Mouse (Mus musculus) embryonic facial prominence, embryonic 15.5 days (tissue): ENCODE measurements around the gene Exoc4. TPM values are rescaled to one million over a fixed set of nuclear protein-coding genes. Genes with fewer than 3 reads are reported as not detected.

Source experiments
- ATAC-seq: fragments of 200-750 bp; cut with Nextera tagmentation; 2 replicates; pipeline ENCODE4 v1.8.0; 2017; ENCODE audit warnings: low read depth, moderate TSS enrichment; ENCODE audit not compliant: insufficient number of reproducible peaks, low FRiP score, low TSS enrichment
- H3K27ac ChIP-seq: fragments of 300-500 bp; sonication (generic); replicated peaks from 2 replicates; pipeline ENCODE4 v1.5.1; 2015; ENCODE audit warnings: mild to moderate bottlenecking, inconsistent platforms
- H3K27me3 ChIP-seq: fragments of 300-500 bp; sonication (generic); 2 replicates; pipeline ENCODE4 v1.6.1; 2015; ENCODE audit warnings: inconsistent platforms
- H3K36me3 ChIP-seq: fragments of 300-500 bp; sonication (generic); 2 replicates; pipeline ENCODE4 v1.6.1; 2015; ENCODE audit warnings: mild to moderate bottlenecking, inconsistent platforms
- H3K4me1 ChIP-seq: fragments of 300-500 bp; sonication (generic); 2 replicates; pipeline ENCODE4 v1.6.1; 2015; ENCODE audit warnings: inconsistent platforms
- H3K4me2 ChIP-seq: fragments of 300-500 bp; sonication (generic); replicated peaks from 2 replicates; pipeline ENCODE4 v1.6.1; 2015; ENCODE audit warnings: mild to moderate bottlenecking, inconsistent platforms
- H3K4me3 ChIP-seq: fragments of 300-500 bp; sonication (generic); replicated peaks from 2 replicates; pipeline ENCODE4 v1.5.1; 2015; ENCODE audit warnings: mild to moderate bottlenecking, inconsistent platforms
- H3K9ac ChIP-seq: fragments of 300-500 bp; sonication (generic); 2 replicates; pipeline ENCODE4 v1.6.1; 2015; ENCODE audit warnings: inconsistent platforms
- H3K9me3 ChIP-seq: fragments of 300-500 bp; sonication (generic); replicated peaks from 2 replicates; pipeline ENCODE4 v1.6.1; 2016; ENCODE audit warnings: inconsistent platforms
- WGBS: fragments of 180-500 bp; shearing (Covaris S2); methylation state at CpG from one replicate; pipeline ENCODE4 v1.1.7; 2015; 5-methylcytosine and 5-hydroxymethylcytosine counted together
- polyA plus RNA-seq: library from polyadenylated mRNA; unstranded; fragments of >200 nt; fragmentation: Nextera tagmentation; extraction: Ambion mirVana; gene quantifications from 2 replicates; pipeline ENCODE4 v1.2.1, GENCODE M21; 2015

The Exoc4 gene
- polyA plus RNA-seq, 1 experiment from 2014 or later, result 36.7 TPM

- H3K4me2 ChIP-seq, result no peak overlapping the region
- H3K27ac ChIP-seq, result no peak overlapping the region
- H3K4me1 ChIP-seq, result no peaks in the 10 kb centered on the region
- WGBS, result 56% methylated on average over 3 of the region's 3 CpGs
- ATAC-seq, result no peak
- H3K4me3 ChIP-seq, result no peak overlapping the region
- no peaks in the 10 kb centered on the region for H3K36me3 ChIP-seq
- H3K27me3 ChIP-seq, result no peaks in the 10 kb centered on the region
- H3K9ac ChIP-seq, result no peak overlapping the region
- no peaks in the 10 kb centered on the region for H3K9me3 ChIP-seq
Observed at GRCm38 (mm10) chr6:33769251-33769650, 520.4 kb downstream of the Exoc4 start.

GRCm38 (mm10) chr6:33770021-33770420, 521.1 kb downstream of the Exoc4 start:
- Histone ChIP-seq H3K9ac (no peak overlapping the region), H3K9me3 (no peaks in the 10 kb centered on the region), H3K27ac (no peak overlapping the region), H3K36me3 (no peaks in the 10 kb centered on the region), H3K4me2 (no peak overlapping the region), H3K27me3 (no peaks in the 10 kb centered on the region), H3K4me1 (no peaks in the 10 kb centered on the region), H3K4me3 (no peak overlapping the region)
- 79% methylated on average over 2 of the region's 2 CpGs for WGBS
- no peak for ATAC-seq

- no peak overlapping the region for H3K4me3 ChIP-seq
- no peaks in the 10 kb centered on the region for H3K27me3 ChIP-seq
- H3K4me2 ChIP-seq, result no peak overlapping the region
- no peaks in the 10 kb centered on the region for H3K36me3 ChIP-seq
- H3K9me3 ChIP-seq, result no peaks in the 10 kb centered on the region
- no peak overlapping the region for H3K9ac ChIP-seq
- 28% methylated on average over 9 of the region's 9 CpGs for WGBS
- H3K27ac ChIP-seq, result no peak overlapping the region
- no peak for ATAC-seq
- no peaks in the 10 kb centered on the region for H3K4me1 ChIP-seq
Observed at GRCm38 (mm10) chr6:33772551-33773315, 523.8 kb downstream of the Exoc4 start.

- no peaks in the 10 kb centered on the region for H3K9me3 ChIP-seq
- 70% methylated on average over 2 of the region's 2 CpGs for WGBS
- no peaks in the 10 kb centered on the region for H3K4me1 ChIP-seq
- H3K27me3 ChIP-seq, result no peaks in the 10 kb centered on the region
- no peak overlapping the region for H3K27ac ChIP-seq
- no peak for ATAC-seq
- H3K4me2 ChIP-seq, result no peak overlapping the region
- no peak overlapping the region for H3K9ac ChIP-seq
- H3K36me3 ChIP-seq, result no peaks in the 10 kb centered on the region
- no peak overlapping the region for H3K4me3 ChIP-seq
Observed at GRCm38 (mm10) chr6:33792604-33793003, 543.7 kb downstream of the Exoc4 start.

GRCm38 (mm10) chr6:33801254-33801653, 552.4 kb downstream of the Exoc4 start:
- WGBS, result 83% methylated on average over 3 of the region's 3 CpGs
- Histone ChIP-seq H3K9ac (no peak overlapping the region), H3K4me1 (no peaks in the 10 kb centered on the region), H3K36me3 (no peaks in the 10 kb centered on the region), H3K4me2 (no peak overlapping the region), H3K9me3 (no peaks in the 10 kb centered on the region), H3K4me3 (no peak overlapping the region), H3K27me3 (no peaks in the 10 kb centered on the region), H3K27ac (no peak overlapping the region)
- ATAC-seq, result no peak

- H3K4me2 ChIP-seq, result no peak overlapping the region
- H3K9me3 ChIP-seq, result no peaks in the 10 kb centered on the region
- 66% methylated on average over 3 of the region's 3 CpGs for WGBS
- H3K4me1 ChIP-seq, result no peaks in the 10 kb centered on the region
- H3K27ac ChIP-seq, result no peak overlapping the region
- ATAC-seq, result no peak
- no peaks in the 10 kb centered on the region for H3K27me3 ChIP-seq
- H3K4me3 ChIP-seq, result no peak overlapping the region
- H3K9ac ChIP-seq, result no peak overlapping the region
- no peaks in the 10 kb centered on the region for H3K36me3 ChIP-seq
Observed at GRCm38 (mm10) chr6:33803481-33804098, 554.7 kb downstream of the Exoc4 start.

- Histone ChIP-seq H3K9me3 (no peaks in the 10 kb centered on the region), H3K27me3 (no peaks in the 10 kb centered on the region), H3K4me2 (no peak overlapping the region), H3K4me3 (no peak overlapping the region), H3K4me1 (no peaks in the 10 kb centered on the region), H3K9ac (no peak overlapping the region), H3K27ac (no peak overlapping the region), H3K36me3 (no peaks in the 10 kb centered on the region)
- WGBS, result 67% methylated on average over 2 of the region's 2 CpGs
- no peak for ATAC-seq
Observed at GRCm38 (mm10) chr6:33804775-33805174, 555.9 kb downstream of the Exoc4 start.

GRCm38 (mm10) chr6:33806072-33806782, 557.3 kb downstream of the Exoc4 start:
- Histone ChIP-seq H3K27me3 (no peaks in the 10 kb centered on the region), H3K9me3 (no peaks in the 10 kb centered on the region), H3K9ac (no peak overlapping the region), H3K27ac (no peak overlapping the region), H3K4me2 (no peak overlapping the region), H3K4me3 (no peak overlapping the region), H3K4me1 (no peaks in the 10 kb centered on the region), H3K36me3 (no peaks in the 10 kb centered on the region)
- WGBS, result 78% methylated on average over 3 of the region's 3 CpGs
- no peak for ATAC-seq

- no peak for ATAC-seq
- Histone ChIP-seq H3K36me3 (no peaks in the 10 kb centered on the region), H3K4me3 (no peak overlapping the region), H3K27ac (no peak overlapping the region), H3K4me1 (no peaks in the 10 kb centered on the region), H3K9ac (no peak overlapping the region), H3K27me3 (no peaks in the 10 kb centered on the region), H3K9me3 (no peaks in the 10 kb centered on the region), H3K4me2 (no peak overlapping the region)
- 59% methylated on average over 2 of the region's 2 CpGs for WGBS
Observed at GRCm38 (mm10) chr6:33814386-33814785, 565.5 kb downstream of the Exoc4 start.

- no peak overlapping the region for H3K27ac ChIP-seq
- no peaks in the 10 kb centered on the region for H3K4me1 ChIP-seq
- no peaks in the 10 kb centered on the region for H3K36me3 ChIP-seq
- no peak overlapping the region for H3K4me3 ChIP-seq
- no peaks in the 10 kb centered on the region for H3K9me3 ChIP-seq
- ATAC-seq, result no peak
- H3K9ac ChIP-seq, result no peak overlapping the region
- H3K4me2 ChIP-seq, result no peak overlapping the region
- 83% methylated on average over 2 of the region's 2 CpGs for WGBS
- H3K27me3 ChIP-seq, result no peaks in the 10 kb centered on the region
Observed at GRCm38 (mm10) chr6:33823171-33823570, 574.3 kb downstream of the Exoc4 start.

- ATAC-seq, result no peak
- 67% methylated on average over 6 of the region's 6 CpGs for WGBS
Observed at GRCm38 (mm10) chr6:33823777-33824302, 575.0 kb downstream of the Exoc4 start.

More at GRCm38 (mm10) chr6:33823777-33824302, 575.0 kb downstream of the Exoc4 start:
- H3K9ac ChIP-seq, result no peak overlapping the region
- H3K27me3 ChIP-seq, result no peaks in the 10 kb centered on the region
- no peak overlapping the region for H3K27ac ChIP-seq
- H3K9me3 ChIP-seq, result no peaks in the 10 kb centered on the region
- no peak overlapping the region for H3K4me3 ChIP-seq
- no peaks in the 10 kb centered on the region for H3K36me3 ChIP-seq
- H3K4me2 ChIP-seq, result no peak overlapping the region
- no peaks in the 10 kb centered on the region for H3K4me1 ChIP-seq
